In the genomic region with DNA sequence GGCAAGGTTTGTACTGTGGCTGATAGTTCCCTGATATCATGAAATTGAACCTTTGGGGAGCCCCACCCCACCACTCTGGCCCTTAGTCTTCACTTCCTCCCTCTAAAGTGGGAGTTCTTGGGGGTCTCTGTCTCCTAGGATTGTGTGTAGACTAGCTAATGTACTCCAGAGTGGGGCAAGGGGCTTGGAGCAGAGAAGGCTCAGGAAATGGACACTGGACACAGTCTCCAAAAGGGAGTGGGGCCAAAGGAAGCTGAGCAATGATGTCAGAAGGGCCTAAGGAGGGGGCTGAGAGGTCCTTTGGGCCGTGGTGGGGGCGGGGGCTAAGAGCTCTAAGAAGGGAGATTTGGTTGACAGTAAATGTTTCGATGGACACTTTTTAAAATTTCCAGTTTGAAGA, we compare ENCODE assay signal across 8 mouse cellular contexts. TPM values are rescaled to one million over a fixed set of nuclear protein-coding genes. Genes with fewer than 3 reads are reported as not detected.
DNase-seq lines count a peak whose midpoint lies in the region; ATAC-seq and TF ChIP-seq lines count a peak whose summit lies in the region.

No protein-coding gene starts in this region.

- no peaks in the 10 kb centered on the region for H3K4me1 ChIP-seq in ES-Bruce4 (ENCODE audit: control insufficient read depth, insufficient read depth, low read length)
- peaks cover 78% of the 10 kb centered on the region for H3K4me1 ChIP-seq in heart, embryonic 16.5 days (ENCODE audit: control insufficient read depth, insufficient read depth, low read length)
- H3K4me1 ChIP-seq in liver, postnatal 0 days (ENCODE audit: insufficient read depth), result peaks cover 84% of the 10 kb centered on the region

- H3K36me3 ChIP-seq in ES-Bruce4 (ENCODE audit: control insufficient read depth, insufficient read depth, low read length, poor library complexity, severe bottlenecking), result peaks cover 34% of the 10 kb centered on the region
- no peaks in the 10 kb centered on the region for H3K36me3 ChIP-seq in heart, embryonic 16.5 days (ENCODE audit: control insufficient read depth, insufficient read depth)
- no peaks in the 10 kb centered on the region; the same call in 1 of the 2 replicates for H3K36me3 ChIP-seq in liver, postnatal 0 days (replicated peaks; ENCODE audit: insufficient read depth, low read length)

- H3K4me2 ChIP-seq in heart, embryonic 16.5 days (ENCODE audit: low read depth, low read length), result peak overlapping the region; percentile 94
- peak overlapping the region; percentile 91 for H3K4me2 ChIP-seq in liver, postnatal 0 days (ENCODE audit: low read depth, low read length)

- ATAC-seq in heart, embryonic 16.5 days (replicated peaks; ENCODE audit: extremely low read depth, insufficient read depth, low FRiP score), result no peak
- ATAC-seq in liver, postnatal 0 days, result no peak

- no peak for TF ChIP-seq POLR2A in ES-Bruce4 (IDR thresholded peaks at IDR 0.05; ENCODE audit: insufficient read depth, low read length)

- 61% methylated on average over 3 of the region's 3 CpGs for WGBS in heart, embryonic 16.5 days
- WGBS in liver, postnatal 0 days (ENCODE audit: insufficient replicate concordance), result 46% methylated on average over 3 of the region's 3 CpGs

- no peaks in the 10 kb centered on the region for H3K27me3 ChIP-seq in ES-Bruce4 (ENCODE audit: control insufficient read depth, insufficient read depth, low read length, poor library complexity, severe bottlenecking)
- no peaks in the 10 kb centered on the region for H3K27me3 ChIP-seq in heart, embryonic 16.5 days (ENCODE audit: control insufficient read depth, insufficient read depth, low read length)
- no peaks in the 10 kb centered on the region for H3K27me3 ChIP-seq in liver, postnatal 0 days (ENCODE audit: insufficient read depth, low read length)

- H3K9me3 ChIP-seq in ES-Bruce4 (replicated peaks; ENCODE audit: control insufficient read depth, insufficient read depth, low read length, poor library complexity, severe bottlenecking), result no peaks in the 10 kb centered on the region
- H3K9me3 ChIP-seq in heart, embryonic 16.5 days (replicated peaks; ENCODE audit: control insufficient read depth, low read length), result no peaks in the 10 kb centered on the region
- no peaks in the 10 kb centered on the region for H3K9me3 ChIP-seq in liver, postnatal 0 days (ENCODE audit: low read length)

- H3K9ac ChIP-seq in ES-Bruce4 (ENCODE audit: low read depth, poor library complexity, severe bottlenecking), result peak overlapping the region; percentile 93
- H3K9ac ChIP-seq in heart, embryonic 16.5 days (ENCODE audit: low read length), result peak overlapping the region; percentile 97
- H3K9ac ChIP-seq in liver, postnatal 0 days (replicated peaks), result peak overlapping the region; percentile 92

- no peak for TF ChIP-seq CTCF in ES-Bruce4 (IDR thresholded peaks at IDR 0.05; ENCODE audit: low read depth, low read length)
- no peak for TF ChIP-seq CTCF in liver, postnatal 0 days (IDR thresholded peaks at IDR 0.05; ENCODE audit: low read depth)

- H3K27ac ChIP-seq in ES-Bruce4 (ENCODE audit: insufficient read depth, low read length), result peak overlapping the region; percentile 46
- H3K27ac ChIP-seq in heart, embryonic 16.5 days (ENCODE audit: low read length), result peak overlapping the region; percentile 96
- peak overlapping the region; percentile 30; the same call in 1 of the 2 replicates for H3K27ac ChIP-seq in liver, postnatal 0 days (ENCODE audit: low read depth)

- TF ChIP-seq EP300 in ES-Bruce4 (IDR thresholded peaks at IDR 0.05; ENCODE audit: insufficient read depth, low read depth, low read length), result no peak
- TF ChIP-seq EP300 in liver, postnatal 0 days (IDR thresholded peaks at IDR 0.05; ENCODE audit: low read depth), result no peak

- peak; percentile 33 to 36 for DNase-seq in heart, adult 18-20 months
- DNase-seq in heart, adult 8-10 months (ENCODE audit: low spot score), result no peak
- DNase-seq in liver, postnatal 0 days, result no peak
- no peak for DNase-seq in right cerebral cortex, postnatal 14 days
- DNase-seq in urinary bladder, postnatal 25 days (ENCODE audit: low spot score), result no peak
- DNase-seq in MN1 (ENCODE audit: low spot score), result no peak

- peak overlapping the region; percentile 89 for H3K4me3 ChIP-seq in ES-Bruce4 (ENCODE audit: low read depth, low read length)
- H3K4me3 ChIP-seq in heart, embryonic 16.5 days (ENCODE audit: low read length), result peak overlapping the region; percentile 88
- peak overlapping the region; percentile 87 for H3K4me3 ChIP-seq in liver, postnatal 0 days (ENCODE audit: low read depth, low read length)

RNA-seq across cellular contexts. Expression of a gene that starts 2.5 kb away (rescaled TPM):
- 100 to 1,000 TPM; 410 to 413 TPM for total RNA-seq in heart, adult 18-20 months (2021)
- 100 to 1,000 TPM; 397 to 430 (median 418) TPM for total RNA-seq in heart, adult 8-10 months (2022)
- 392 and 406 TPM in 2 replicates for polyA plus RNA-seq in ES-Bruce4 (2011; ENCODE audit: insufficient read depth, insufficient read length, low read depth, missing spikeins)
- polyA plus RNA-seq in heart, embryonic 16.5 days (2015; fragmentation: Nextera tagmentation; extraction: Ambion mirVana), result 878 and 900 TPM in 2 replicates
- 213 and 231 TPM in 2 replicates for polyA plus RNA-seq in liver, postnatal 0 days (2015; fragmentation: Nextera tagmentation; extraction: Ambion mirVana)

RNA-seq across cellular contexts. Expression of a gene that starts 14.0 kb away (rescaled TPM):
- 10 to 100 TPM; 13.1 to 14.9 TPM for total RNA-seq in heart, adult 18-20 months (2021)
- 10 to 100 TPM; 13.6 to 15.2 (median 14.3) TPM for total RNA-seq in heart, adult 8-10 months (2022)
- polyA plus RNA-seq in ES-Bruce4 (2011; ENCODE audit: insufficient read depth, insufficient read length, low read depth, missing spikeins), result 18.2 and 21.0 TPM in 2 replicates
- 59.2 and 61.5 TPM in 2 replicates for polyA plus RNA-seq in heart, embryonic 16.5 days (2015; fragmentation: Nextera tagmentation; extraction: Ambion mirVana)
- polyA plus RNA-seq in liver, postnatal 0 days (2015; fragmentation: Nextera tagmentation; extraction: Ambion mirVana), result 24.1 and 25.2 TPM in 2 replicates

RNA-seq across cellular contexts. Expression of a gene that starts 39.4 kb away (rescaled TPM):
- under 1 TPM in 1 of 2 experiments, not detected in 1; 0.10 TPM for total RNA-seq in heart, adult 18-20 months (2021)
- under 1 TPM in 1 of 4 experiments, not detected in 3; 0.28 TPM for total RNA-seq in heart, adult 8-10 months (2022)
- not detected in 2 replicates for polyA plus RNA-seq in ES-Bruce4 (2011; ENCODE audit: insufficient read depth, insufficient read length, low read depth, missing spikeins)
- polyA plus RNA-seq in heart, embryonic 16.5 days (2015; fragmentation: Nextera tagmentation; extraction: Ambion mirVana), result 3.1 and 3.7 TPM in 2 replicates
- 0.13 and 0.42 TPM in 2 replicates for polyA plus RNA-seq in liver, postnatal 0 days (2015; fragmentation: Nextera tagmentation; extraction: Ambion mirVana)

RNA-seq across cellular contexts. Expression of a gene that starts 50.2 kb away (rescaled TPM):
- 1 to 10 TPM in 1 of 2 experiments, under 1 TPM in 1; 0.69 to 2.6 TPM for total RNA-seq in heart, adult 18-20 months (2021)
- 1 to 10 TPM in 1 of 4 experiments, under 1 TPM in 3; 0.27 to 2.8 (median 0.52) TPM for total RNA-seq in heart, adult 8-10 months (2022)
- not detected in 2 replicates for polyA plus RNA-seq in ES-Bruce4 (2011; ENCODE audit: insufficient read depth, insufficient read length, low read depth, missing spikeins)
- 2.5 and 2.9 TPM in 2 replicates for polyA plus RNA-seq in heart, embryonic 16.5 days (2015; fragmentation: Nextera tagmentation; extraction: Ambion mirVana)
- polyA plus RNA-seq in liver, postnatal 0 days (2015; fragmentation: Nextera tagmentation; extraction: Ambion mirVana), result 31.0 and 37.5 TPM in 2 replicates

RNA-seq across cellular contexts. Expression of a gene that starts 51.2 kb away (rescaled TPM):
- total RNA-seq in heart, adult 18-20 months (2021), result 10 to 100 TPM; 33.8 to 36.4 TPM
- 10 to 100 TPM; 30.9 to 36.9 (median 32.8) TPM for total RNA-seq in heart, adult 8-10 months (2022)
- not detected in 2 replicates for polyA plus RNA-seq in ES-Bruce4 (2011; ENCODE audit: insufficient read depth, insufficient read length, low read depth, missing spikeins)
- polyA plus RNA-seq in heart, embryonic 16.5 days (2015; fragmentation: Nextera tagmentation; extraction: Ambion mirVana), result 34.6 and 34.9 TPM in 2 replicates
- polyA plus RNA-seq in liver, postnatal 0 days (2015; fragmentation: Nextera tagmentation; extraction: Ambion mirVana), result 0.37 and 0.63 TPM in 2 replicates

Comparison
In these comparisons a context has a peak if more than half of its experiments do, and no peak if none do; other contexts are left out.
1. DNase-seq: peak in heart, adult 18-20 months (2 of 2); none in heart, adult 8-10 months (single experiment), liver, postnatal 0 days (single experiment), right cerebral cortex, postnatal 14 days (single experiment), urinary bladder, postnatal 25 days (single experiment) and MN1 (single experiment).
2. H3K27ac ChIP-seq: peak in every context shown above with its lines; median percentile 96 in heart, embryonic 16.5 days; 46 in ES-Bruce4; 30 in liver, postnatal 0 days.
3. Peak in every context shown above with its lines, with median percentiles within 50 percentile points of each other: H3K4me3 ChIP-seq and H3K9ac ChIP-seq.